Mouse (Mus musculus): Measurements from ENCODE around the gene Cbwd1. TPM values are rescaled to one million over a fixed set of nuclear protein-coding genes. Genes with fewer than 3 reads are reported as not detected.
"Not testable (repeated sequence)": the region's sequence is repeated elsewhere in the genome, so short reads cannot be mapped to it uniquely, and the experiment has no call there.

The Cbwd1 gene
- polyA plus RNA-seq, 1 experiment from 2014 or later = 15.8 TPM

- Histone ChIP-seq H3K36me3 (ENCODE audit: control insufficient read depth, insufficient read depth) (no peaks in the 10 kb centered on the region), H3K27me3 (ENCODE audit: control insufficient read depth, insufficient read depth, low read length) (no peaks in the 10 kb centered on the region), H3K9me3 (replicated peaks; ENCODE audit: control insufficient read depth, low read length) (no peaks in the 10 kb centered on the region), H3K4me1 (ENCODE audit: control insufficient read depth, insufficient read depth, low read length) (peaks cover 4% of the 10 kb centered on the region; the same call in 1 of the 2 replicates), H3K4me2 (ENCODE audit: low read depth, low read length) (peak overlapping the region; percentile 20; the same call in 1 of the 2 replicates), H3K4me3 (ENCODE audit: low read length) (no peak overlapping the region), H3K27ac (ENCODE audit: low read length) (no peak overlapping the region), H3K9ac (ENCODE audit: low read length) (no peak overlapping the region)
- 6% methylated on average over 5 of the region's 5 CpGs for WGBS
- ATAC-seq (replicated peaks; ENCODE audit: extremely low read depth, insufficient read depth, low FRiP score) = no peak; the same call in 1 of the 2 replicates
These were observed 75.9 kb downstream of the Cbwd1 start for GRCm38 (mm10) chr19:24885504-24885903.

GRCm38 (mm10) chr19:24881237-24881636, 80.2 kb downstream of the Cbwd1 start:
- Histone ChIP-seq H3K27me3 (ENCODE audit: control insufficient read depth, insufficient read depth, low read length) (no peaks in the 10 kb centered on the region), H3K4me3 (ENCODE audit: low read length) (no peak overlapping the region), H3K27ac (ENCODE audit: low read length) (no peak overlapping the region), H3K9ac (ENCODE audit: low read length) (no peak overlapping the region), H3K9me3 (replicated peaks; ENCODE audit: control insufficient read depth, low read length) (peaks cover 5% of the 10 kb centered on the region; the same call in 1 of the 2 replicates), H3K36me3 (ENCODE audit: control insufficient read depth, insufficient read depth) (no peaks in the 10 kb centered on the region), H3K4me2 (ENCODE audit: low read depth, low read length) (no peak overlapping the region), H3K4me1 (ENCODE audit: control insufficient read depth, insufficient read depth, low read length) (peaks cover 4% of the 10 kb centered on the region; the same call in 1 of the 2 replicates)
- no peak for ATAC-seq (replicated peaks; ENCODE audit: extremely low read depth, insufficient read depth, low FRiP score)
- WGBS = 54% methylated on average over 4 of the region's 4 CpGs

- not testable (repeated sequence) for ATAC-seq (replicated peaks; ENCODE audit: extremely low read depth, insufficient read depth, low FRiP score)
These were observed 86.1 kb downstream of the Cbwd1 start, which contains the start of gene Gm10053 for GRCm38 (mm10) chr19:24875129-24875870. Gene Gm10053 (plus strand): TSS chr19:24875686.

GRCm38 (mm10) chr19:24873873-24874272, 87.5 kb downstream of the Cbwd1 start:
- no peaks in the 10 kb centered on the region for H3K36me3 ChIP-seq (ENCODE audit: control insufficient read depth, insufficient read depth)
- no peaks in the 10 kb centered on the region for H3K27me3 ChIP-seq (ENCODE audit: control insufficient read depth, insufficient read depth, low read length)
- H3K4me1 ChIP-seq (ENCODE audit: control insufficient read depth, insufficient read depth, low read length) = no peaks in the 10 kb centered on the region
- H3K9me3 ChIP-seq (replicated peaks; ENCODE audit: control insufficient read depth, low read length) = peaks cover 5% of the 10 kb centered on the region; the same call in 1 of the 2 replicates
- no peak overlapping the region for H3K9ac ChIP-seq (ENCODE audit: low read length)
- ATAC-seq (replicated peaks; ENCODE audit: extremely low read depth, insufficient read depth, low FRiP score) = no peak; the same call in 1 of the 2 replicates
- no peak overlapping the region for H3K27ac ChIP-seq (ENCODE audit: low read length)
- H3K4me3 ChIP-seq (ENCODE audit: low read length) = no peak overlapping the region
- H3K4me2 ChIP-seq (ENCODE audit: low read depth, low read length) = no peak overlapping the region
- whole genome bisulfite sequencing = 20% methylated on average over 2 of the region's 2 CpGs

More at GRCm38 (mm10) chr19:24875129-24875870, 86.1 kb downstream of the Cbwd1 start, which contains the start of gene Gm10053:
- not testable (repeated sequence) for H3K9me3 ChIP-seq (replicated peaks; ENCODE audit: control insufficient read depth, low read length); H3K4me3 ChIP-seq (ENCODE audit: low read length); H3K27me3 ChIP-seq (ENCODE audit: control insufficient read depth, insufficient read depth, low read length); H3K36me3 ChIP-seq (ENCODE audit: control insufficient read depth, insufficient read depth); H3K4me1 ChIP-seq (ENCODE audit: control insufficient read depth, insufficient read depth, low read length); H3K4me2 ChIP-seq (ENCODE audit: low read depth, low read length); H3K27ac ChIP-seq (ENCODE audit: low read length); H3K9ac ChIP-seq (ENCODE audit: low read length)
- 74% methylated on average over 23 of the region's 26 CpGs for WGBS

- no peak for ATAC-seq (replicated peaks; ENCODE audit: extremely low read depth, insufficient read depth, low FRiP score)
- Histone ChIP-seq H3K4me2 (ENCODE audit: low read depth, low read length) (peak overlapping the region; percentile 67), H3K27ac (ENCODE audit: low read length) (no peak overlapping the region), H3K4me1 (ENCODE audit: control insufficient read depth, insufficient read depth, low read length) (no peaks in the 10 kb centered on the region), H3K9me3 (replicated peaks; ENCODE audit: control insufficient read depth, low read length) (no peaks in the 10 kb centered on the region; the same call in 1 of the 2 replicates), H3K27me3 (ENCODE audit: control insufficient read depth, insufficient read depth, low read length) (no peaks in the 10 kb centered on the region), H3K9ac (ENCODE audit: low read length) (peak overlapping the region; percentile 44; the same call in 1 of the 2 replicates), H3K36me3 (ENCODE audit: control insufficient read depth, insufficient read depth) (no peaks in the 10 kb centered on the region), H3K4me3 (ENCODE audit: low read length) (peak overlapping the region; percentile 50)
- WGBS = 13% methylated on average over 18 of the region's 18 CpGs
These were observed 90.3 kb downstream of the Cbwd1 start for GRCm38 (mm10) chr19:24871037-24871635.

Small RNAs within 50 kb of the gene (microRNA-seq; reads per million reads assigned to microRNA genes)
- gene Mir3084-1 = not detected

Other genes starting within 250 kb of the Cbwd1 start
- gene Pgm5, start 99.8 kb downstream of the Cbwd1 start, polyA plus RNA-seq (2015; fragmentation: Nextera tagmentation; extraction: Ambion mirVana) = 5.1 and 5.2 TPM in 2 replicates
- gene Gm10053, start 85.9 kb downstream of the Cbwd1 start, polyA plus RNA-seq (2015; fragmentation: Nextera tagmentation; extraction: Ambion mirVana) = 825 and 837 TPM in 2 replicates
- gene Foxd4, start 60.4 kb downstream of the Cbwd1 start, polyA plus RNA-seq (2015; fragmentation: Nextera tagmentation; extraction: Ambion mirVana) = not detected in 2 replicates
- 4.4 and 8.3 TPM in 2 replicates for gene Dock8, start 37.9 kb upstream of the Cbwd1 start, polyA plus RNA-seq (2015; fragmentation: Nextera tagmentation; extraction: Ambion mirVana)